Mouse (Mus musculus): ENCODE measurements around the gene Gnpat. TPM values are rescaled to one million over a fixed set of nuclear protein-coding genes. Genes with fewer than 3 reads are reported as not detected.
A peak's percentile ranks its signal among the peaks of the same experiment; 100 is the strongest.

The Gnpat gene
- polyA plus RNA-seq, 1 experiment from 2014 or later, result 94.8 TPM

DNA sequence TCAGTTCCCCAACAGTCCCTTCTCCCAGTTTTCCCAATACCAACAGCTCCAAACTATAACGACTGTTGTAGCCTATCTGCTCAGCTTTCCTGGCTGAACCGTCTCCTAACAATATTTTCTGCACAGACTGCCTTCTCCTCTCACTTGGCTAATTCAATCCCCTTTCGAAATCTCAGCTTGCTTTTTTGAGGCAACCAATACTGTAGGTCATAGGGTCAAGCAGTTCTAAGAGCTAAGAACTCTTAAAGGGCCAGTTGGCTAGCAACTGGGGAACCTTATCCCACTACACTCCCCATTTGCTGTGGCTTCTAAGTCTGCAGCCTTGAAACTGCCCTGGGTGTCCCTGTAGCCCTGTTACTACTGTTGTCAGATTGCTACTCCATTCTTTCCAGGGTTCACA is 17.7 kb upstream of the Gnpat start:
- Histone ChIP-seq H3K9me3 (no peaks in the 10 kb centered on the region), H3K27ac (replicated peaks) (no peak overlapping the region), H3K9ac (no peak overlapping the region), H3K4me3 (no peak overlapping the region), H3K27me3 (replicated peaks) (no peaks in the 10 kb centered on the region), H3K4me1 (peaks cover 8% of the 10 kb centered on the region; the same call in 1 of the 2 replicates), H3K36me3 (peaks cover 46% of the 10 kb centered on the region), H3K4me2 (no peak overlapping the region)
- no peak for ATAC-seq (ENCODE audit: extremely low read depth, insufficient number of reproducible peaks, low FRiP score, low TSS enrichment)
- 57% methylated on average over 3 of the region's 3 CpGs for WGBS

DNA sequence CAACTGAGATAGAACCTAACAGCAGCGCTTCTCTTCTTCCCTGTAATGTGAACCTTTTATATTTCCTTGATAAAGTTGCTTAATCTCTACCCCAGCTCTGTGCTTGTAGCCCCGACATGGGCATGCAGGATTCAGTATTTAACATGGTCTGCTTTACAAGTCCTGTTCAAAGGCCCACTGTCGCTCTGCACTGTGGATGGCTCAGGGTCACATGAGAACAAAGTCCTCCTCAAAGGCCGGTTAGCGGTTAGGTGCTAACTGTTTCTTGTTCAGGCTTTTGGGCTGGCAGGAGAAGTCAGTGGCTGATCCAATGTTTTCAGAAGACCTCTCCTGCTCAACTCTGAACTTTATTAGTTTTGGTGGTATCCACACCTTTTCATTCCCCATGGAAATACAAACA is 17.3 kb upstream of the Gnpat start:
- Histone ChIP-seq H3K9ac (no peak overlapping the region), H3K9me3 (no peaks in the 10 kb centered on the region), H3K4me1 (peaks cover 8% of the 10 kb centered on the region; the same call in 1 of the 2 replicates), H3K4me2 (no peak overlapping the region), H3K27me3 (replicated peaks) (no peaks in the 10 kb centered on the region), H3K27ac (replicated peaks) (no peak overlapping the region), H3K36me3 (peaks cover 42% of the 10 kb centered on the region), H3K4me3 (no peak overlapping the region)
- WGBS, result 83% methylated on average over 5 of the region's 5 CpGs
- no peak for ATAC-seq (ENCODE audit: extremely low read depth, insufficient number of reproducible peaks, low FRiP score, low TSS enrichment)

DNA sequence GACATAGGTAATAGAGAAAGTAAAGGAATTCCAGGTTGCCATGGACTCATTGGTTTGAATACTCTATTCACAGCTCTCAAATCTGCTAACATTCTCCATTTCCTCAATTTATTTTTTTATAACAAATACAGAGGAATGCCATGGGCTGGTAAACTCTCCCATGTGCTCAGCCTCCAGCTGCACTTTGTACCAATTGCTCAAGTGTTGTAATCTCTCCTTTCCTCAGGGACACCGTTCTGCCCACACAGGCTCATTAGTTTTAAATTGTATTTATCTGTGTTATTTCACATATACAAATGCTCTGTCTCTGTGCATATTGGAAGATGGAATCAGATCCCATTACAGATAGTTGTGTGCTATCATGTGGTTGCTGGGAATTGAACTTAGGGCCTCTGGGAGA is 9.3 kb upstream of the Gnpat start:
- no peak overlapping the region for H3K9ac ChIP-seq

DNA sequence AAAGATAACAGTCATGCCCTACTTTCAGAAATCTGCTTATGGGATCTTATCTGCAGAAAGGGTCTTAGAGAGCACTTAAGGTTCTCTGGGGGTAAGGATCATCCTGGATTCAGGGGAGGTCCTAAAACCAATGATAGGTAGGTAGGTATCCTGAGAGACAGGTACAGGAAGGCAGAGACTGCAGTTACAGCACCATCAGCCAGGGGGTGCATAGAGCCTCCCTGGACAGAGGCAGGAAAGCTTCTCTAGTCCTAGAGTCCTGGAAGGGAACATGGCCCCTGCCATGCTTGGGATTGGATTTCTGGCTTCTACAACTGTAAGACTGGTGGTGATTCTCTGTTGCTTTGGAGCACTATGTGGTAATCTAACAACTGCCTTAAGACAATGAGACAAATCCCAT is 3.4 kb upstream of the Gnpat start:
- H3K9me3 ChIP-seq, result 0 out of 2 replicates have a peak, but pooled peaks cover 16% of the 10 kb centered on the region
- peaks cover 66% of the 10 kb centered on the region for H3K36me3 ChIP-seq
- ATAC-seq (ENCODE audit: extremely low read depth, insufficient number of reproducible peaks, low FRiP score, low TSS enrichment), result no peak
- H3K27ac ChIP-seq (replicated peaks), result peak overlapping the region; percentile 93
- H3K4me2 ChIP-seq, result no peak overlapping the region
- peaks cover 43% of the 10 kb centered on the region for H3K4me1 ChIP-seq
- 0 out of 2 replicates have a peak overlapping the region, but pooled peaks have one; percentile 28 for H3K9ac ChIP-seq
- H3K4me3 ChIP-seq, result no peak overlapping the region
- H3K27me3 ChIP-seq (replicated peaks), result no peaks in the 10 kb centered on the region

More for the DNA sequence above, 9.3 kb upstream of the Gnpat start:
- ATAC-seq (ENCODE audit: extremely low read depth, insufficient number of reproducible peaks, low FRiP score, low TSS enrichment), result no peak
- no peak overlapping the region for H3K4me3 ChIP-seq
- H3K4me2 ChIP-seq, result no peak overlapping the region
- H3K27me3 ChIP-seq (replicated peaks), result no peaks in the 10 kb centered on the region
- peaks cover 63% of the 10 kb centered on the region for H3K36me3 ChIP-seq
- H3K27ac ChIP-seq (replicated peaks), result no peak overlapping the region
- H3K4me1 ChIP-seq, result no peaks in the 10 kb centered on the region
- peaks cover 36% of the 10 kb centered on the region for H3K9me3 ChIP-seq
- 94% methylated on average over 1 of the region's 1 CpGs for WGBS

DNA sequence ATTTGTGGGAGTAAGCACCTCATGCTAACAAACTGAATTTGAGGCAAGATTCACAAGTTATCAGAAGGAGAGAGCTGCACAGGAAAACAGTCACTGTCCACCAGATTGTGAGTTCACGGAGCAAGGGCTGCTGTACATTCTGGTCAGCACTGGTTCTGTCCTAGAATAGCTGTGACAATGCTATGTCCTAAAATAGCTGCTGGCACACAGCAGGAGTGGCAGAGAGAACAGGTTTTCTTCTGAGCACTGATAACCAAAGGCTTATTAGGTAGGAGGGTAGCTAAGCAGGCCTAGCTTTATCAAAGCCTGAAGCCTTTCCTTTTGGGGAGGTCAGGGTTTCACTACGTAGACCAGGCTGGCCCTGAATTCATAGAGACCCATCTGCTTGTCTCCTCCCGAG is 2.6 kb upstream of the Gnpat start:
- 0 out of 2 replicates have a peak overlapping the region, but pooled peaks have one; percentile 33 for H3K9ac ChIP-seq
- H3K27ac ChIP-seq (replicated peaks), result peak overlapping the region; percentile 93
- no peak overlapping the region for H3K4me3 ChIP-seq
- peaks cover 50% of the 10 kb centered on the region for H3K4me1 ChIP-seq
- 44% methylated on average over 3 of the region's 3 CpGs for WGBS
- peaks cover 59% of the 10 kb centered on the region for H3K36me3 ChIP-seq
- H3K4me2 ChIP-seq, result peak overlapping the region; percentile 46
- no peaks in the 10 kb centered on the region for H3K27me3 ChIP-seq (replicated peaks)
- ATAC-seq (ENCODE audit: extremely low read depth, insufficient number of reproducible peaks, low FRiP score, low TSS enrichment), result no peak
- 0 out of 2 replicates have a peak, but pooled peaks cover 11% of the 10 kb centered on the region for H3K9me3 ChIP-seq

DNA sequence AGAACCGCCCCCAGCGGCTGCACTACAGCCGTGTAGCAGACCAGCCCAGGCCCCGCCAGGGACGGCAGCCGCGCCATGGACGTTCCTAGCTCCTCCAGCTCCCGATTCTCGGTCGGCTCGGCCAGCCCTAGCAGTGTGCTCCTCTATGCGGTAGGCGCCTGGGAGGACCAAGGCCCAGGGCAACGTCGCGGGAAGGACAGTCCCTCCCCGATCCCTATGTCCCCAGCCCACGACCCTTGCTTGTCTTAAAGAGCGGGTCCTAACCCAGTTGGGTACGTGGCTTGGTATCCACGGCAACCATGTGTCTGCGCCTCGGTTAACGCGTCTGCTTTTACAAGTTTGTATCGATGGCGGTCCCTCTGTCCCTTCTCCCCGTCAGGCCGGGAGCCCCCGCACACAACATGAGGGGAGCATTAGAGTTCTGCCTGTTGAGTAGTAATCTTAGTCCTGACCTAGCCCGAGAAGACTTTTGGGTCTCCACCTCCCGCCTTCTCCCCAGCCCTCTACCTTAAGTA is 387 bp downstream of the Gnpat start:
- ATAC-seq (ENCODE audit: extremely low read depth, insufficient number of reproducible peaks, low FRiP score, low TSS enrichment), result no peak; the same call in 1 of the 2 replicates
- peak overlapping the region; percentile 77 for H3K4me2 ChIP-seq
- under 1% methylated on average over 33 of the region's 33 CpGs for WGBS
- H3K4me3 ChIP-seq, result peak overlapping the region; percentile 91
- peak overlapping the region; percentile 85 for H3K27ac ChIP-seq (replicated peaks)
- H3K27me3 ChIP-seq (replicated peaks), result no peaks in the 10 kb centered on the region
- peaks cover 79% of the 10 kb centered on the region for H3K4me1 ChIP-seq
- H3K9me3 ChIP-seq, result no peaks in the 10 kb centered on the region
- peaks cover 33% of the 10 kb centered on the region for H3K36me3 ChIP-seq
- H3K9ac ChIP-seq, result peak overlapping the region; percentile 95

DNA sequence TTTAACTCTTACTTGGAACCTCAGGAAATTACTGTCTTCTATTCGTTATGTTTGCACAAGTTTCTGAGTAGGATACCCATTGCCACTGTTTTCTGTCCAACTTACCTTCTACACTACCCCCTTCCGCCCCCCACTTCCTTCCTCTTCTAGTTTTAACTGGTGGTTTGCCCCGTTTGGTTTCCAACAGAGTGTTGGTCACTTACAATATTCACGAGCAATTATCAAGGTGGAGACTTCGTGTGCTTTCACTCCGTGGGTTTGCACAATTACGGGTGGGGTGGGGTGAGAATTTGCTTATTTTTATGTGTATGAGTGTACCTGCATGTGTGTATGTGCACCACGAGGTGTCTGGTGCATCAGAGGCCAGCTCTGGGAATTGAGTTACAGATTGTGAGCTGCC is 896 bp downstream of the Gnpat start:
- Histone ChIP-seq H3K27ac (replicated peaks) (peak overlapping the region; percentile 85), H3K9ac (peak overlapping the region; percentile 95), H3K4me1 (peaks cover 83% of the 10 kb centered on the region), H3K4me2 (peak overlapping the region; percentile 77), H3K36me3 (peaks cover 28% of the 10 kb centered on the region), H3K4me3 (peak overlapping the region; percentile 91), H3K9me3 (no peaks in the 10 kb centered on the region), H3K27me3 (replicated peaks) (no peaks in the 10 kb centered on the region)
- no peak for ATAC-seq (ENCODE audit: extremely low read depth, insufficient number of reproducible peaks, low FRiP score, low TSS enrichment)
- 13% methylated on average over 8 of the region's 8 CpGs for WGBS

DNA sequence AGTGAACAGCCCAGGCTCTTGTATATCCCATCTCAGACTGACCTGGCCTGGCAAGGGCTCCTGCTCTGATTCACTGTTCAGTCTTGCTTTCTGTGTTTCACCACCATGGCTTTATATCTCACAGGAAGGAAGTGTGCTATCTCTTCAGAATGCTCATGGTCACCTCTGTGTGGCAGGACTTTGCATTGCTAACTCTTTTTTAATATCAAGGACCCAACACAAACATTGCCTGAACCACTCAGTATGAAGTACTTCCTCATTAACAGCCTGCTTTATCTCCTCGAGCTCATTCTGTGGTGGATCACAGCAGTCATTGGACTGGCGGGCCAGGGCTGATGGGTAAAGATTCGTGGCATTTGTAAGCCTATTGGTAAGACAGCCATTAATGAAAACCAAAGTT is 3.8 kb downstream of the Gnpat start:
- Histone ChIP-seq H3K9me3 (no peaks in the 10 kb centered on the region), H3K4me1 (peaks cover 63% of the 10 kb centered on the region), H3K36me3 (peaks cover 16% of the 10 kb centered on the region), H3K4me3 (no peak overlapping the region), H3K27me3 (replicated peaks) (no peaks in the 10 kb centered on the region), H3K9ac (no peak overlapping the region), H3K27ac (replicated peaks) (peak overlapping the region; percentile 16; the same call in 1 of the 2 replicates), H3K4me2 (no peak overlapping the region)
- no peak for ATAC-seq (ENCODE audit: extremely low read depth, insufficient number of reproducible peaks, low FRiP score, low TSS enrichment)
- WGBS, result 28% methylated on average over 3 of the region's 3 CpGs

DNA sequence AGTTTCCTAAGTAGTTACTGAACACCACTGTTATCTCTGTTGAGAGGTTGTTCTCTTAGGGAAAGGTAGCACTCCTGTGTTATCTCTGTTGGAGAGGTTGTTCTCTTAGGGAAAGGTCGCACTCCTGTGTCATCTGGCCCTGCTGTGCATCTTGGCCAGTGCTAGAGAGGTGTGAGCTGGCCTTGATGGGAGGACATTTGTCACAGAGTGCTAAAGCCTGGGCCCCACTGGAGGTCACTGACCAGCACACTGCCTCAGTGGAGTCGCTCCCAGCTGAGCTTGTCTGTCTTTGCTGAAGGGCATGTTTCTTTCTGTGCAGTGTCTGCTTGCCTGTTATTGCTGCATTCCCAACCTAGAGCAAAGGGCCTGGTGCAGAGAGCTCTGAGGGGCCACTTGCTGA is 4.3 kb downstream of the Gnpat start:
- Histone ChIP-seq H3K4me3 (no peak overlapping the region), H3K4me1 (peaks cover 62% of the 10 kb centered on the region), H3K27me3 (replicated peaks) (no peaks in the 10 kb centered on the region), H3K36me3 (peaks cover 20% of the 10 kb centered on the region), H3K27ac (replicated peaks) (peak overlapping the region; percentile 16; the same call in 1 of the 2 replicates), H3K9me3 (no peaks in the 10 kb centered on the region), H3K4me2 (no peak overlapping the region), H3K9ac (0 out of 2 replicates have a peak overlapping the region, but pooled peaks have one; percentile 5)
- no peak for ATAC-seq (ENCODE audit: extremely low read depth, insufficient number of reproducible peaks, low FRiP score, low TSS enrichment)
- 39% methylated on average over 2 of the region's 2 CpGs for WGBS

DNA sequence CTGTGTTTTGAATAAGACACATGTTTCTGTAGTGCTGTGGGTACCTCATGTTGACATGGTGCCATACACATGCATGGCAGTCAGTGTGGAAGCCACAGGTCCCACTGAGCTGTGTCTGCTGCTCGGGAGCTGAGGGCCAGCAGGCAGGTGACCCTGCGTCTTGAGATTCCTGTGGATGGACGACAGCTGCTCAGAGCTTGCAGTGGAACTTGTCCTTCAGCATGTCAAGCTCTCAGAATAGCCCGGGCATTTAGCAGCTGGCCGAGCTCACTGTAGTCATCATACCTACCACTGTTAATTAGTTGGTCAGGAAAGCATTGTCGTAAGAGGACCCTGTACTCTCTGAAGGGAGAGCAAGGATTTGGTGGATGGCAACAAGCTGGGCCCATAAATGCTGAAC is 6.9 kb downstream of the Gnpat start:
- WGBS, result 57% methylated on average over 6 of the region's 6 CpGs
- Histone ChIP-seq H3K9ac (no peak overlapping the region), H3K27me3 (replicated peaks) (no peaks in the 10 kb centered on the region), H3K4me2 (no peak overlapping the region), H3K9me3 (no peaks in the 10 kb centered on the region), H3K4me1 (peaks cover 61% of the 10 kb centered on the region), H3K4me3 (no peak overlapping the region), H3K27ac (replicated peaks) (0 out of 2 replicates have a peak overlapping the region, but pooled peaks have one; percentile 1), H3K36me3 (peaks cover 46% of the 10 kb centered on the region)
- no peak for ATAC-seq (ENCODE audit: extremely low read depth, insufficient number of reproducible peaks, low FRiP score, low TSS enrichment)

DNA sequence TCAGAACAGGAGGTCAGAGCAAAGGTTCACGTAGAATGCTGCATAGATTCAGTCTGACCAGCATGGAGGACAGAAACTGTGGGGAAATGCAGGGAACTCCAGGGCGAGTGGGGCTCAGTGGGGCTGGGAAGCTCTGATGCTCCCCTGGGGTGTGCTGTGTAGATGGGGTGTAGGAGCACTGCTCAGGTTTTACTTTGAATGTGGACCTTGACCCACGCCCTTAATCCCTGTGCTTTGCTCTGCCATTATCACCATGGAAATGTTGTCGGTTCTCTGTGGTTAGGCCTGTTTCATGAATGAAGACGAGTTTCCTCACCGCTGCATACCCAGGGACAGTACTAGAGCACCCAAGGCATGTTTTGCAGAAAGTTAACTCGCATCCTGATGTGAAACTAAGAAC is 8.6 kb downstream of the Gnpat start:
- no peak overlapping the region for H3K4me3 ChIP-seq
- WGBS, result 84% methylated on average over 7 of the region's 7 CpGs
- H3K27me3 ChIP-seq (replicated peaks), result no peaks in the 10 kb centered on the region
- H3K36me3 ChIP-seq, result peaks cover 58% of the 10 kb centered on the region
- no peak overlapping the region for H3K4me2 ChIP-seq
- no peaks in the 10 kb centered on the region for H3K9me3 ChIP-seq
- H3K27ac ChIP-seq (replicated peaks), result no peak overlapping the region
- H3K9ac ChIP-seq, result no peak overlapping the region
- H3K4me1 ChIP-seq, result peaks cover 46% of the 10 kb centered on the region
- no peak for ATAC-seq (ENCODE audit: extremely low read depth, insufficient number of reproducible peaks, low FRiP score, low TSS enrichment)

DNA sequence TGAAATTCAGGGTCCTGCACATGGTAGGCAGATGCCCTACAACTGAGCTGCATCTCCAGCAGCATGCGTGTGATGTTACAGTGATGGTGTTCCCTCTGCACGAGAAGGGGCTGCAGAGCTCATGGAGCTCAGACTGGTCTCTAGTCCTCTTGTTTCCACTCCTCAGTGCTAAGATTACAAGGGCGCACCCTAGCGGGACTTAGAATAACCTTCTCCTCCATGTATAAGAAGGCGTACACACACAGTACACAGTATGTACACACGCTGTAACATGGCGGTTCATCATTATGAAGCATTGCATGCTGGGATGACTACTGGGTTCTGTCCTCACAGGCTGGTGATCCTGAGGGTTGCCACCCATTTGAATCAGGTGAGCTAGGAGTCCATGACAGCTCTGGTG is 9.2 kb downstream of the Gnpat start:
- no peak for ATAC-seq (ENCODE audit: extremely low read depth, insufficient number of reproducible peaks, low FRiP score, low TSS enrichment)
- H3K9me3 ChIP-seq, result no peaks in the 10 kb centered on the region

More for the DNA sequence above, 9.2 kb downstream of the Gnpat start:
- Histone ChIP-seq H3K36me3 (peaks cover 64% of the 10 kb centered on the region), H3K27me3 (replicated peaks) (no peaks in the 10 kb centered on the region), H3K27ac (replicated peaks) (no peak overlapping the region), H3K4me2 (no peak overlapping the region), H3K9ac (no peak overlapping the region), H3K4me1 (peaks cover 40% of the 10 kb centered on the region), H3K4me3 (no peak overlapping the region)
- 85% methylated on average over 7 of the region's 7 CpGs for WGBS

Measured in heart, embryonic 13.5 days (tissue).